Mouse (Mus musculus) gastrocnemius, adult 18-20 months (tissue): ENCODE measurements at regions not wholly inside any gene's neighbourhood (a gene's known extent, or its start where the extent isn't known, plus 50 kb on each side); places are given as distances from the start of the nearest gene placed in this dataset.
A peak's percentile ranks its signal among the peaks of the same experiment; 100 is the strongest.

ENCODE experiments used
- DNase-seq: peaks from one replicate; pipeline ENCODE4 v3.0.0; 2021; ENCODE audit warnings: low spot score

GRCm38 (mm10) chr12:54280001-54280400 lies 76.3 kb upstream of the Egln3 start:
- DNase-seq = peak; percentile 7

- DNase-seq = peak; percentile 40
These were observed 73.4 kb upstream of the Egln3 start for GRCm38 (mm10) chr12:54276978-54277537.

GRCm38 (mm10) chr12:54273506-54273905 lies 69.8 kb upstream of the Egln3 start:
- no peak for DNase-seq

GRCm38 (mm10) chr12:54272696-54273095 lies 69.0 kb upstream of the Egln3 start:
- no peak for DNase-seq

GRCm38 (mm10) chr12:54272226-54272625 lies 68.6 kb upstream of the Egln3 start:
- no peak for DNase-seq

GRCm38 (mm10) chr12:54265852-54266251 lies 62.2 kb upstream of the Egln3 start:
- no peak for DNase-seq

GRCm38 (mm10) chr12:54264893-54265835 lies 61.5 kb upstream of the Egln3 start:
- no peak for DNase-seq

GRCm38 (mm10) chr12:54264418-54264733 lies 60.7 kb upstream of the Egln3 start:
- DNase-seq = no peak

GRCm38 (mm10) chr12:54263733-54264417 lies 60.2 kb upstream of the Egln3 start:
- no peak for DNase-seq

GRCm38 (mm10) chr12:54262236-54263005 lies 58.8 kb upstream of the Egln3 start:
- no peak for DNase-seq

GRCm38 (mm10) chr12:54261426-54261825 lies 57.8 kb upstream of the Egln3 start:
- DNase-seq = no peak

GRCm38 (mm10) chr12:54260502-54260901 lies 56.8 kb upstream of the Egln3 start:
- no peak for DNase-seq

GRCm38 (mm10) chr12:54257776-54258433 lies 54.2 kb upstream of the Egln3 start:
- DNase-seq = no peak

GRCm38 (mm10) chr12:54256506-54257128 lies 53.0 kb upstream of the Egln3 start:
- DNase-seq = no peak
